Mouse (Mus musculus) heart, embryonic 16.5 days (tissue): ENCODE measurements around the gene Trmt13. TPM values are rescaled to one million over a fixed set of nuclear protein-coding genes. Genes with fewer than 3 reads are reported as not detected.
A peak's percentile ranks its signal among the peaks of the same experiment; 100 is the strongest.

Source experiments
- ATAC-seq: fragments of 200-750 bp; cut with Nextera tagmentation; replicated peaks from 2 replicates; pipeline ENCODE4 v1.8.0; 2017; ENCODE audit warnings: moderate number of reproducible peaks; ENCODE audit not compliant: insufficient read depth, low FRiP score; ENCODE audit errors: extremely low read depth
- H3K27ac ChIP-seq: fragments of 300-500 bp; sonication (generic); 2 replicates; pipeline ENCODE4 v1.5.1; 2014; ENCODE audit warnings: mild to moderate bottlenecking, low read length, control low read depth, moderate library complexity
- H3K27me3 ChIP-seq: fragments of 300-500 bp; sonication (generic); 2 replicates; pipeline ENCODE4 v1.6.1; 2014; ENCODE audit warnings: low read length, mixed read lengths; ENCODE audit not compliant: control insufficient read depth, insufficient read depth
- H3K36me3 ChIP-seq: fragments of 300-500 bp; sonication (generic); 2 replicates; pipeline ENCODE4 v1.6.1; 2014; ENCODE audit not compliant: control insufficient read depth, insufficient read depth
- H3K4me1 ChIP-seq: fragments of 300-500 bp; sonication (generic); 2 replicates; pipeline ENCODE4 v1.6.1; 2014; ENCODE audit warnings: low read length, mixed read lengths; ENCODE audit not compliant: control insufficient read depth, insufficient read depth
- H3K4me2 ChIP-seq: fragments of 300-500 bp; sonication (generic); 2 replicates; pipeline ENCODE4 v1.6.1; 2014; ENCODE audit warnings: low read depth, mild to moderate bottlenecking, control low read depth, low read length
- H3K4me3 ChIP-seq: fragments of 300-500 bp; sonication (generic); 2 replicates; pipeline ENCODE4 v1.5.1; 2014; ENCODE audit warnings: mild to moderate bottlenecking, control low read depth, low read length
- H3K9ac ChIP-seq: fragments of 300-500 bp; sonication (generic); 2 replicates; pipeline ENCODE4 v1.6.1; 2014; ENCODE audit warnings: low read length, control low read depth
- H3K9me3 ChIP-seq: fragments of 300-500 bp; sonication (generic); replicated peaks from 2 replicates; pipeline ENCODE4 v1.6.1; 2016; ENCODE audit warnings: low read length; ENCODE audit not compliant: control insufficient read depth
- WGBS: fragments of 180-500 bp; shearing (Covaris S2); extraction: QIAGEN DNeasy Blood & Tissue Kit; methylation state at CpG from one replicate; pipeline ENCODE4 v1.1.7; 2014; 5-methylcytosine and 5-hydroxymethylcytosine counted together
- polyA plus RNA-seq: library from polyadenylated mRNA; unstranded; fragments of >200 nt; fragmentation: Nextera tagmentation; extraction: Ambion mirVana; gene quantifications from 2 replicates; pipeline ENCODE4 v1.2.1, GENCODE M21; 2015

The Trmt13 gene
- polyA plus RNA-seq, 1 experiment from 2014 or later = 18.9 TPM

DNA sequence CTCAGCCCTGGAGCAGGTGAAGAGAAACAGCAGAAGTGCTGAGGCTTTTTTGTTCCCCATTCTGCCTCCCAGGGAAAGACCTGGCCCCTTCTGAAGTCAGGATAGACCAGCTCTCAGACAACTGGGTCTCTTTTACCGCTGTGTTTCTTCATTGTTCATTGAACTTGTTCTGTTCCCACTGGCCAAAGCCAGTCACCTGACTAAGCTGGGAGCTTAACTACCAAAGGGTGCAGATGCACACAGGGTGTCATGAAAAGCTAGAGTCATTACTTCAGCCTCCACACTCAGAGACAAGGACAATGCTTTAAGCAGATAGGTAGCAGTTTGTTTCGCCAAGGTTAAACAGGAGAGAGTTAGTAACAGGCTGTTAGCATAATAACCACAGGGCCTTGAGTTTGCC is 72.3 kb downstream of the Trmt13 start:
- Histone ChIP-seq H3K4me1 (peaks cover 12% of the 10 kb centered on the region; the same call in 1 of the 2 replicates), H3K27ac (peak overlapping the region; percentile 23; the same call in 1 of the 2 replicates), H3K9ac (no peak overlapping the region), H3K36me3 (peaks cover 32% of the 10 kb centered on the region), H3K27me3 (no peaks in the 10 kb centered on the region), H3K4me3 (no peak overlapping the region), H3K9me3 (no peaks in the 10 kb centered on the region), H3K4me2 (no peak overlapping the region)
- 69% methylated on average over 2 of the region's 2 CpGs for WGBS
- no peak for ATAC-seq

- Histone ChIP-seq H3K36me3 (peaks cover 27% of the 10 kb centered on the region), H3K9ac (peak overlapping the region; percentile 18; the same call in 1 of the 2 replicates), H3K4me2 (peak overlapping the region; percentile 45; the same call in 1 of the 2 replicates), H3K27ac (peak overlapping the region; percentile 77), H3K9me3 (no peaks in the 10 kb centered on the region), H3K27me3 (no peaks in the 10 kb centered on the region), H3K4me1 (peaks cover 18% of the 10 kb centered on the region; the same call in 1 of the 2 replicates), H3K4me3 (no peak overlapping the region)
- ATAC-seq = no peak
- WGBS = 55% methylated on average over 6 of the region's 6 CpGs
Observed at GRCm38 (mm10) chr3:116537200-116537573, 77.2 kb downstream of the Trmt13 start.

DNA sequence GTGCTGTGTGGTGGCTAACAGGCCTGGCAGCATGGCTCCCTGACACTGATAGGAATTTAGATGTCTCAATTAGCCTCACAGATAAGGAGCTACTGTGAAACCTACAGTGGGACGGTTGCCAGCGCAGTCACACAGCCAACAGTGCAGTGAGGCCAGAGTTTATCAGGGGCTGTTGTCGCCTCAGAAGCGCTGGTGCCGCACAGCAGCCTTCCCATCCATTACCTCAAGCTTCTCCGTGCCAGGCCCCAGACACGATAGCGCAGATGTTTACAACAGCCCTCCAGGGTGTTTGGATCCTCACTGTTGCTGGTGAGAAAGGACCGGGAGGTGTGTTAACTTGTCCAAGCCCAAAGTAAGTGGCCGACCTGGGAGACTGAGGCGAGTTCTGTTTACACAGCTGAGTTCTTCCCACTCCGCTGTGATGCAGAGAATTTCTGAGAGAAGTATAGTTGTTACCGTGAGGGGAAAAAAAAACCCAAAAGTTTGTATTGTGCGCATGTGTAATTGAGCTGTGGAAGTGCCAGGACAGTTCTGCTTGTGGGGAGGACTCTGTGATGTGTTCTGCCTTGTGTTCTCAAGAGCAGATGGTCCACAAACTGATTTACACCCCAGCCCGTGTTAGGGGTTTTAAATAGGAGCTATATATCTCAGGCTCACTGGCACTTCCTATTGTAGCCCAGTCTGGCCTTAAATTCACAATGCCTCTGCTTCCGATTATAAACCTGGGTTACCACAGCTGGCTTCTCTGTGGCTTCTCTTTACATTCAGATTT is 77.8 kb downstream of the Trmt13 start:
- Histone ChIP-seq H3K4me3 (no peak overlapping the region; the same call in 1 of the 2 replicates), H3K36me3 (peaks cover 27% of the 10 kb centered on the region)

More for the DNA sequence above, 77.8 kb downstream of the Trmt13 start:
- Histone ChIP-seq H3K9me3 (no peaks in the 10 kb centered on the region), H3K27me3 (no peaks in the 10 kb centered on the region), H3K4me2 (peak overlapping the region; percentile 45), H3K4me1 (peaks cover 16% of the 10 kb centered on the region; the same call in 1 of the 2 replicates), H3K27ac (peak overlapping the region; percentile 77), H3K9ac (peak overlapping the region; percentile 7; the same call in 1 of the 2 replicates)
- peak; percentile 95 for ATAC-seq
- 21% methylated on average over 16 of the region's 16 CpGs for WGBS

Other genes starting within 250 kb of the Trmt13 start
- 4.1 and 4.7 TPM in 2 replicates for gene Cdc14a, start 190.6 kb downstream of the Trmt13 start, polyA plus RNA-seq
- gene Rtca, start 106.4 kb downstream of the Trmt13 start, polyA plus RNA-seq = 52.3 and 52.9 TPM in 2 replicates
- gene Dbt, start 101.5 kb downstream of the Trmt13 start, polyA plus RNA-seq = 24.7 and 25.3 TPM in 2 replicates
- gene Lrrc39, start 51.6 kb downstream of the Trmt13 start, polyA plus RNA-seq = 33.0 and 37.1 TPM in 2 replicates
- 11.3 and 14.0 TPM in 2 replicates for gene Sass6, start 19.6 kb downstream of the Trmt13 start, polyA plus RNA-seq
- gene Mfsd14a, start 48.1 kb upstream of the Trmt13 start, polyA plus RNA-seq = 57.0 and 57.3 TPM in 2 replicates
- not detected in 2 replicates for gene Gm43191, start 66.7 kb upstream of the Trmt13 start, polyA plus RNA-seq
- 9.5 and 9.9 TPM in 2 replicates for gene Slc35a3, start 98.2 kb upstream of the Trmt13 start, polyA plus RNA-seq
- gene Agl, start 193.6 kb upstream of the Trmt13 start, polyA plus RNA-seq = 155 and 157 TPM in 2 replicates
- gene Frrs1, start 244.9 kb upstream of the Trmt13 start, polyA plus RNA-seq = 13.8 and 21.9 TPM in 2 replicates